Mouse (Mus musculus): ENCODE data around the gene Themis2. TPM values are rescaled to one million over a fixed set of nuclear protein-coding genes. Genes with fewer than 3 reads are reported as not detected.

The Themis2 gene
- 0.78 and 0.79 TPM in 2 replicates for total RNA-seq (2014; rRNA removed)
- polyA plus RNA-seq (2015; fragmentation: Nextera tagmentation; extraction: Ambion mirVana) = 0.28 and 0.35 TPM in 2 replicates

- WGBS = 2% methylated on average over 21 of the region's 21 CpGs
- DNase-seq (ENCODE audit: low spot score) = peak; percentile 43
- H3K36me3 ChIP-seq (ENCODE audit: insufficient read depth, low read length) = no peaks in the 10 kb centered on the region
- no peak for TF ChIP-seq CTCF (IDR thresholded peaks at IDR 0.05; ENCODE audit: low read depth)
- H3K4me2 ChIP-seq (ENCODE audit: low read depth, low read length) = peak within 1 kb of the TSS; percentile 55
- H3K4me1 ChIP-seq (ENCODE audit: insufficient read depth, low read length) = 0 out of 2 replicates have a peak, but pooled peaks cover 3% of the 10 kb centered on the region
- H3K4me3 ChIP-seq (ENCODE audit: low read length) = peak within 1 kb of the TSS; percentile 24
- no peaks in the 10 kb centered on the region for H3K9me3 ChIP-seq (ENCODE audit: low read length)
- no peak within 1 kb of the TSS for H3K27ac ChIP-seq
- ATAC-seq = no peak
- no peak within 1 kb of the TSS for H3K9ac ChIP-seq (replicated peaks; ENCODE audit: low read length)
- peaks cover 9% of the 10 kb centered on the region; the same call in 1 of the 2 replicates for H3K27me3 ChIP-seq (ENCODE audit: insufficient read depth, low read length)
These were observed at the start of gene Themis2 for GRCm38 (mm10) chr4:132796196-132796886. Gene Themis2, minus strand, starts transcription at chr4:132796387.

GRCm38 (mm10) chr4:132843705-132844071 is 47.5 kb upstream of the Themis2 start:
- peak overlapping the region; percentile 62; the same call in 1 of the 2 replicates for H3K9ac ChIP-seq (replicated peaks; ENCODE audit: low read length)
- no peak for DNase-seq (ENCODE audit: low spot score)
- peaks cover 10% of the 10 kb centered on the region; the same call in 1 of the 2 replicates for H3K36me3 ChIP-seq (ENCODE audit: insufficient read depth, low read length)
- H3K9me3 ChIP-seq (ENCODE audit: low read length) = no peaks in the 10 kb centered on the region
- 91% methylated on average over 1 of the region's 1 CpGs for WGBS
- H3K4me1 ChIP-seq (ENCODE audit: insufficient read depth, low read length) = no peaks in the 10 kb centered on the region; the same call in 1 of the 2 replicates
- no peaks in the 10 kb centered on the region for H3K27me3 ChIP-seq (ENCODE audit: insufficient read depth, low read length)
- peak overlapping the region; percentile 69 for H3K4me2 ChIP-seq (ENCODE audit: low read depth, low read length)
- peak overlapping the region; percentile 74 for H3K27ac ChIP-seq
- peak overlapping the region; percentile 62 for H3K4me3 ChIP-seq (ENCODE audit: low read length)
- ATAC-seq = no peak
- no peak for TF ChIP-seq CTCF (IDR thresholded peaks at IDR 0.05; ENCODE audit: low read depth)

GRCm38 (mm10) chr4:132842970-132843704 is 47.0 kb upstream of the Themis2 start, which contains the start of gene Ppp1r8:
Gene Ppp1r8, minus strand, starts transcription at chr4:132843169.
- DNase-seq (ENCODE audit: low spot score) = peak; percentile 99
- Histone ChIP-seq H3K9ac (replicated peaks; ENCODE audit: low read length) (peak within 1 kb of the TSS; percentile 72), H3K4me1 (ENCODE audit: insufficient read depth, low read length) (no peaks in the 10 kb centered on the region; the same call in 1 of the 2 replicates), H3K4me3 (ENCODE audit: low read length) (peak within 1 kb of the TSS; percentile 62), H3K27me3 (ENCODE audit: insufficient read depth, low read length) (no peaks in the 10 kb centered on the region), H3K4me2 (ENCODE audit: low read depth, low read length) (peak within 1 kb of the TSS; percentile 69), H3K36me3 (ENCODE audit: insufficient read depth, low read length) (peaks cover 16% of the 10 kb centered on the region; the same call in 1 of the 2 replicates), H3K9me3 (ENCODE audit: low read length) (no peaks in the 10 kb centered on the region), H3K27ac (peak within 1 kb of the TSS; percentile 75)
- peak; percentile 99 for ATAC-seq
- under 1% methylated on average over 40 of the region's 40 CpGs for WGBS
- peak; percentile 69 for TF ChIP-seq CTCF (IDR thresholded peaks at IDR 0.05; ENCODE audit: low read depth)

GRCm38 (mm10) chr4:132842281-132842906 is 46.2 kb upstream of the Themis2 start:
- no peaks in the 10 kb centered on the region; the same call in 1 of the 2 replicates for H3K4me1 ChIP-seq (ENCODE audit: insufficient read depth, low read length)
- no peak for TF ChIP-seq CTCF (IDR thresholded peaks at IDR 0.05; ENCODE audit: low read depth)
- no peaks in the 10 kb centered on the region for H3K9me3 ChIP-seq (ENCODE audit: low read length)
- WGBS = 1% methylated on average over 30 of the region's 30 CpGs
- H3K27me3 ChIP-seq (ENCODE audit: insufficient read depth, low read length) = no peaks in the 10 kb centered on the region
- peak; percentile 24 for DNase-seq (ENCODE audit: low spot score)
- peaks cover 23% of the 10 kb centered on the region; the same call in 1 of the 2 replicates for H3K36me3 ChIP-seq (ENCODE audit: insufficient read depth, low read length)
- H3K27ac ChIP-seq = peak overlapping the region; percentile 75
- peak overlapping the region; percentile 62 for H3K4me3 ChIP-seq (ENCODE audit: low read length)
- H3K4me2 ChIP-seq (ENCODE audit: low read depth, low read length) = peak overlapping the region; percentile 69
- H3K9ac ChIP-seq (replicated peaks; ENCODE audit: low read length) = peak overlapping the region; percentile 72
- peak; percentile 38; the same call in 1 of the 2 replicates for ATAC-seq

- Histone ChIP-seq H3K9ac (replicated peaks; ENCODE audit: low read length) (peak overlapping the region; percentile 72), H3K36me3 (ENCODE audit: insufficient read depth, low read length) (peaks cover 27% of the 10 kb centered on the region; the same call in 1 of the 2 replicates), H3K9me3 (ENCODE audit: low read length) (no peaks in the 10 kb centered on the region), H3K4me3 (ENCODE audit: low read length) (peak overlapping the region; percentile 62), H3K4me2 (ENCODE audit: low read depth, low read length) (peak overlapping the region; percentile 69), H3K27ac (peak overlapping the region; percentile 75; the same call in 1 of the 2 replicates), H3K27me3 (ENCODE audit: insufficient read depth, low read length) (no peaks in the 10 kb centered on the region), H3K4me1 (ENCODE audit: insufficient read depth, low read length) (no peaks in the 10 kb centered on the region; the same call in 1 of the 2 replicates)
- DNase-seq (ENCODE audit: low spot score) = no peak
- TF ChIP-seq CTCF (IDR thresholded peaks at IDR 0.05; ENCODE audit: low read depth) = no peak
- no peak for ATAC-seq
- 88% methylated on average over 3 of the region's 3 CpGs for WGBS
These were observed 45.3 kb upstream of the Themis2 start for GRCm38 (mm10) chr4:132841493-132841892.
